Mouse (Mus musculus): ENCODE measurements at regions not wholly inside any gene's neighbourhood (a gene's known extent, or its start where the extent isn't known, plus 50 kb on each side); places are given as distances from the start of the nearest gene placed in this dataset.

GRCm38 (mm10) chr11:22596805-22597149 lies 84.9 kb downstream of the Tmem17 start:
- 81% methylated on average over 2 of the region's 2 CpGs for WGBS
- Histone ChIP-seq H3K9me3 (replicated peaks; ENCODE audit: control insufficient read depth, low read length) (no peaks in the 10 kb centered on the region; the same call in 1 of the 2 replicates), H3K36me3 (replicated peaks; ENCODE audit: control insufficient read depth, insufficient read depth, low read length) (no peaks in the 10 kb centered on the region), H3K4me2 (ENCODE audit: low read depth, low read length) (no peak overlapping the region), H3K27me3 (ENCODE audit: control insufficient read depth, insufficient read depth, low read length) (no peaks in the 10 kb centered on the region), H3K27ac (ENCODE audit: low read depth) (no peak overlapping the region), H3K4me3 (ENCODE audit: low read depth, low read length) (no peak overlapping the region), H3K4me1 (ENCODE audit: control insufficient read depth, insufficient read depth) (0 out of 2 replicates have a peak, but pooled peaks cover under 1% of the 10 kb centered on the region), H3K9ac (replicated peaks; ENCODE audit: low read depth, low read length) (no peak overlapping the region)
- ATAC-seq (ENCODE audit: insufficient read depth, low read depth) (no peak), DNase-seq (ENCODE audit: low spot score) (no peak)
- TF ChIP-seq EP300 (IDR thresholded peaks at IDR 0.05; ENCODE audit: low read depth) (no peak), CTCF (IDR thresholded peaks at IDR 0.05; ENCODE audit: low read depth) (no peak)

- WGBS = 75% methylated on average over 7 of the region's 7 CpGs
- Histone ChIP-seq H3K27ac (ENCODE audit: low read depth) (no peak overlapping the region), H3K9me3 (replicated peaks; ENCODE audit: control insufficient read depth, low read length) (no peaks in the 10 kb centered on the region; the same call in 1 of the 2 replicates), H3K4me3 (ENCODE audit: low read depth, low read length) (no peak overlapping the region), H3K36me3 (replicated peaks; ENCODE audit: control insufficient read depth, insufficient read depth, low read length) (no peaks in the 10 kb centered on the region), H3K4me1 (ENCODE audit: control insufficient read depth, insufficient read depth) (peaks cover 9% of the 10 kb centered on the region), H3K4me2 (ENCODE audit: low read depth, low read length) (no peak overlapping the region), H3K27me3 (ENCODE audit: control insufficient read depth, insufficient read depth, low read length) (no peaks in the 10 kb centered on the region), H3K9ac (replicated peaks; ENCODE audit: low read depth, low read length) (no peak overlapping the region)
- TF ChIP-seq EP300 (IDR thresholded peaks at IDR 0.05; ENCODE audit: low read depth) = no peak
- TF ChIP-seq CTCF (IDR thresholded peaks at IDR 0.05; ENCODE audit: low read depth) = no peak
- ATAC-seq (ENCODE audit: insufficient read depth, low read depth) (no peak), DNase-seq (ENCODE audit: low spot score) (no peak)
Observed at GRCm38 (mm10) chr11:22600370-22600769, 88.5 kb downstream of the Tmem17 start.

GRCm38 (mm10) chr11:22601977-22602376 lies 90.1 kb downstream of the Tmem17 start:
- H3K27me3 ChIP-seq (ENCODE audit: control insufficient read depth, insufficient read depth, low read length) = no peaks in the 10 kb centered on the region
- no peaks in the 10 kb centered on the region for H3K36me3 ChIP-seq (replicated peaks; ENCODE audit: control insufficient read depth, insufficient read depth, low read length)
- H3K4me3 ChIP-seq (ENCODE audit: low read depth, low read length) = no peak overlapping the region
- ATAC-seq (ENCODE audit: insufficient read depth, low read depth) (no peak), DNase-seq (ENCODE audit: low spot score) (no peak)
- 24% methylated on average over 3 of the region's 3 CpGs for WGBS
- no peak overlapping the region for H3K27ac ChIP-seq (ENCODE audit: low read depth)
- no peak overlapping the region for H3K4me2 ChIP-seq (ENCODE audit: low read depth, low read length)
- H3K4me1 ChIP-seq (ENCODE audit: control insufficient read depth, insufficient read depth) = peaks cover 9% of the 10 kb centered on the region
- no peak overlapping the region for H3K9ac ChIP-seq (replicated peaks; ENCODE audit: low read depth, low read length)
- TF ChIP-seq CTCF (IDR thresholded peaks at IDR 0.05; ENCODE audit: low read depth) (no peak), EP300 (IDR thresholded peaks at IDR 0.05; ENCODE audit: low read depth) (no peak)
- no peaks in the 10 kb centered on the region for H3K9me3 ChIP-seq (replicated peaks; ENCODE audit: control insufficient read depth, low read length)

- ATAC-seq (ENCODE audit: insufficient read depth, low read depth) (no peak), DNase-seq (ENCODE audit: low spot score) (no peak)
- H3K27ac ChIP-seq (ENCODE audit: low read depth) = no peak overlapping the region
- no peak overlapping the region for H3K4me2 ChIP-seq (ENCODE audit: low read depth, low read length)
- H3K9ac ChIP-seq (replicated peaks; ENCODE audit: low read depth, low read length) = no peak overlapping the region
- WGBS = 49% methylated on average over 3 of the region's 3 CpGs
- no peaks in the 10 kb centered on the region for H3K9me3 ChIP-seq (replicated peaks; ENCODE audit: control insufficient read depth, low read length)
- no peak overlapping the region for H3K4me3 ChIP-seq (ENCODE audit: low read depth, low read length)
- no peaks in the 10 kb centered on the region for H3K27me3 ChIP-seq (ENCODE audit: control insufficient read depth, insufficient read depth, low read length)
- H3K36me3 ChIP-seq (replicated peaks; ENCODE audit: control insufficient read depth, insufficient read depth, low read length) = no peaks in the 10 kb centered on the region
- H3K4me1 ChIP-seq (ENCODE audit: control insufficient read depth, insufficient read depth) = peaks cover 9% of the 10 kb centered on the region
- TF ChIP-seq EP300 (IDR thresholded peaks at IDR 0.05; ENCODE audit: low read depth) (no peak), CTCF (IDR thresholded peaks at IDR 0.05; ENCODE audit: low read depth) (no peak)
Observed at GRCm38 (mm10) chr11:22602610-22603009, 90.7 kb downstream of the Tmem17 start.

- H3K27ac ChIP-seq (ENCODE audit: low read depth) = no peak overlapping the region
- no peak overlapping the region for H3K9ac ChIP-seq (replicated peaks; ENCODE audit: low read depth, low read length)
- 75% methylated on average over 1 of the region's 1 CpGs for WGBS
- no peak overlapping the region for H3K4me3 ChIP-seq (ENCODE audit: low read depth, low read length)
- no peak overlapping the region for H3K4me2 ChIP-seq (ENCODE audit: low read depth, low read length)
- DNase-seq (ENCODE audit: low spot score) (no peak), ATAC-seq (ENCODE audit: insufficient read depth, low read depth) (no peak)
- H3K27me3 ChIP-seq (ENCODE audit: control insufficient read depth, insufficient read depth, low read length) = no peaks in the 10 kb centered on the region
- peaks cover 9% of the 10 kb centered on the region for H3K4me1 ChIP-seq (ENCODE audit: control insufficient read depth, insufficient read depth)
- H3K9me3 ChIP-seq (replicated peaks; ENCODE audit: control insufficient read depth, low read length) = no peaks in the 10 kb centered on the region
- TF ChIP-seq CTCF (IDR thresholded peaks at IDR 0.05; ENCODE audit: low read depth) (no peak), EP300 (IDR thresholded peaks at IDR 0.05; ENCODE audit: low read depth) (no peak)
- H3K36me3 ChIP-seq (replicated peaks; ENCODE audit: control insufficient read depth, insufficient read depth, low read length) = no peaks in the 10 kb centered on the region
Observed at GRCm38 (mm10) chr11:22603397-22603796, 91.5 kb downstream of the Tmem17 start.

GRCm38 (mm10) chr11:22606380-22606779 lies 94.5 kb downstream of the Tmem17 start:
- TF ChIP-seq EP300 (IDR thresholded peaks at IDR 0.05; ENCODE audit: low read depth) = no peak
- TF ChIP-seq CTCF (IDR thresholded peaks at IDR 0.05; ENCODE audit: low read depth) = no peak
- Histone ChIP-seq H3K36me3 (replicated peaks; ENCODE audit: control insufficient read depth, insufficient read depth, low read length) (no peaks in the 10 kb centered on the region), H3K4me3 (ENCODE audit: low read depth, low read length) (no peak overlapping the region), H3K27me3 (ENCODE audit: control insufficient read depth, insufficient read depth, low read length) (no peaks in the 10 kb centered on the region), H3K4me2 (ENCODE audit: low read depth, low read length) (no peak overlapping the region), H3K9me3 (replicated peaks; ENCODE audit: control insufficient read depth, low read length) (no peaks in the 10 kb centered on the region), H3K9ac (replicated peaks; ENCODE audit: low read depth, low read length) (no peak overlapping the region), H3K27ac (ENCODE audit: low read depth) (no peak overlapping the region), H3K4me1 (ENCODE audit: control insufficient read depth, insufficient read depth) (peaks cover 9% of the 10 kb centered on the region)
- ATAC-seq (ENCODE audit: insufficient read depth, low read depth) = no peak
- 64% methylated on average over 3 of the region's 4 CpGs for WGBS
- no peak for DNase-seq (ENCODE audit: low spot score)

Measured in heart, postnatal 0 days (tissue).